Mouse (Mus musculus): Measurements from ENCODE around the gene Grk2. TPM values are rescaled to one million over a fixed set of nuclear protein-coding genes. Genes with fewer than 3 reads are reported as not detected.

Gene Grk2
- total RNA-seq (2021), result 100 to 1,000 TPM; 184 to 192 TPM
- long read RNA-seq, transcript Grk2-202 (21 exons, 3,376 nt), result major isoform, 112 of 214 reads
- long read RNA-seq, partial matches to known transcripts, result 17 of 214 reads
- long read RNA-seq, other reads (novel, unspliced or antisense), result 85 of 214 reads

- DNase-seq (ENCODE audit: low spot score in 2 of 2), result peak; percentile 74 to 82
These were observed at the start of gene Grk2 for GRCm38 (mm10) chr19:4306190-4306577. Gene Grk2 (minus strand): TSS chr19:4306222.

GRCm38 (mm10) chr19:4349455-4349854 is 43.4 kb upstream of the Grk2 start:
- DNase-seq (ENCODE audit: low spot score in 2 of 2), result no peak

GRCm38 (mm10) chr19:4346479-4346878 is 40.5 kb upstream of the Grk2 start:
- no peak for DNase-seq (ENCODE audit: low spot score in 2 of 2)

- DNase-seq (ENCODE audit: low spot score in 2 of 2), result peak in 1 of 2 experiments; percentile 66
These were observed 32.1 kb upstream of the Grk2 start for GRCm38 (mm10) chr19:4338162-4338561.

GRCm38 (mm10) chr19:4333791-4334190 is 27.8 kb upstream of the Grk2 start:
- DNase-seq (ENCODE audit: low spot score in 2 of 2), result peak; percentile 93 to 95

GRCm38 (mm10) chr19:4333100-4333775 is 27.2 kb upstream of the Grk2 start:
- DNase-seq (ENCODE audit: low spot score in 2 of 2), result peak in 1 of 2 experiments; percentile 49

GRCm38 (mm10) chr19:4332653-4333052 is 26.6 kb upstream of the Grk2 start:
- peak; percentile 41 to 72 for DNase-seq (ENCODE audit: low spot score in 2 of 2)

GRCm38 (mm10) chr19:4331273-4331672 is 25.3 kb upstream of the Grk2 start:
- DNase-seq (ENCODE audit: low spot score in 2 of 2), result no peak

GRCm38 (mm10) chr19:4330603-4331002 is 24.6 kb upstream of the Grk2 start:
- DNase-seq (ENCODE audit: low spot score in 2 of 2), result no peak

- no peak for DNase-seq (ENCODE audit: low spot score in 2 of 2)
These were observed 22.8 kb upstream of the Grk2 start for GRCm38 (mm10) chr19:4328737-4329304.

GRCm38 (mm10) chr19:4326881-4327280 is 20.9 kb upstream of the Grk2 start:
- no peak for DNase-seq (ENCODE audit: low spot score in 2 of 2)

- DNase-seq (ENCODE audit: low spot score in 2 of 2), result no peak
These were observed 20.1 kb upstream of the Grk2 start for GRCm38 (mm10) chr19:4326106-4326505.

GRCm38 (mm10) chr19:4322134-4322533 is 16.1 kb upstream of the Grk2 start:
- no peak for DNase-seq (ENCODE audit: low spot score in 2 of 2)

GRCm38 (mm10) chr19:4321622-4322021 is 15.6 kb upstream of the Grk2 start:
- DNase-seq (ENCODE audit: low spot score in 2 of 2), result no peak

- DNase-seq (ENCODE audit: low spot score in 2 of 2), result no peak
These were observed 13.2 kb upstream of the Grk2 start for GRCm38 (mm10) chr19:4319272-4319671.

- DNase-seq (ENCODE audit: low spot score in 2 of 2), result no peak
These were observed 11.2 kb upstream of the Grk2 start for GRCm38 (mm10) chr19:4317181-4317580.

GRCm38 (mm10) chr19:4315223-4315944 is 9.4 kb upstream of the Grk2 start:
- no peak for DNase-seq (ENCODE audit: low spot score in 2 of 2)

- peak in 1 of 2 experiments; percentile 71 for DNase-seq (ENCODE audit: low spot score in 2 of 2)
These were observed 3.8 kb upstream of the Grk2 start for GRCm38 (mm10) chr19:4309776-4310185.

GRCm38 (mm10) chr19:4309302-4309701 is 3.3 kb upstream of the Grk2 start:
- no peak for DNase-seq (ENCODE audit: low spot score in 2 of 2)

GRCm38 (mm10) chr19:4305491-4306189 is 382 bp downstream of the Grk2 start:
- no peak for DNase-seq (ENCODE audit: low spot score in 2 of 2)

GRCm38 (mm10) chr19:4304871-4305321 is 1.1 kb downstream of the Grk2 start:
- no peak for DNase-seq (ENCODE audit: low spot score in 2 of 2)

Measured in layer of hippocampus, adult 18-20 months (tissue).